In the genomic region with DNA sequence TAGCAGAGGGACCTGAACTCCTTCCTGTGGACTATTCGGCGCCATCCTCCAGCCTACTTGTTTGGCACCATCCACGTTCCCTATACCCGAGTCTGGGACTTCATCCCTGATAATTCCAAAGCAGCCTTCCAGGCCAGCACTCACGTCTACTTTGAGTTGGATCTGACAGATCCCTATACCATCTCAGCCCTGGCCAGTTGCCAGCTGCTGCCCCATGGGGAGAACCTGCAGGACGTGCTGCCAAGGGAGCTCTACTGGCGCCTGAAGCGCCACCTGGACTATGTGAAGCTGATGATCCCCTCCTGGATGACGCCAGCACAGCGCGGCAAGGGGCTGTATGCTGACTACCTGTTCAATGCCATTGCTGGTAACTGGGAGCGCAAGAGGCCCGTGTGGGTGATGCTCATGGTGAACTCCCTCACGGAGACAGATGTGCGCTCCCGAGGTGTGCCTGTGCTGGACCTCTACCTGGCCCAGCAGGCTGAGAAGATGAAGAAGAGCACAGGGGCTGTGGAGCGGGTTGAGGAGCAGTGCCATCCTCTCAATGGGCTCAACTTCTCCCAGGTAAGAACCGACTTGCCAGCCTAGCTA, we compare ENCODE assay signal across 15 mouse cellular contexts. TPM values are rescaled to one million over a fixed set of nuclear protein-coding genes. Genes with fewer than 3 reads are reported as not detected.
DNase-seq lines count a peak whose midpoint lies in the region; ATAC-seq lines count a peak whose summit lies in the region.
"Had no signal": no experiment of that assay in that cellular context is flagged by ENCODE, and none has a peak within 500 bp of the region (broad histone marks: within the 10 kb centered on the region; RNA-seq: fewer than 3 reads in every experiment).

No protein-coding gene starts in this region.

- H3K27ac ChIP-seq in limb, embryonic 13.5 days, result no peak overlapping the region
- no peak overlapping the region for H3K27ac ChIP-seq in limb, embryonic 10.5 days

- 75% methylated on average over 18 of the region's 18 CpGs for WGBS in limb, embryonic 13.5 days
- WGBS in limb, embryonic 10.5 days, result 80% methylated on average over 18 of the region's 18 CpGs

- no peaks in the 10 kb centered on the region for H3K36me3 ChIP-seq in limb, embryonic 13.5 days
- H3K36me3 ChIP-seq in limb, embryonic 10.5 days, result no peaks in the 10 kb centered on the region

- peak; percentile 94 for DNase-seq in heart, adult 11 months
- DNase-seq in heart, postnatal 10 days, result no peak
- no peak for DNase-seq in limb, embryonic 10.5 days (ENCODE audit: low spot score)
- peak; percentile 57 for DNase-seq in kidney, adult 11 months
- peak; percentile 40 to 69 for DNase-seq in kidney, postnatal 25 days
- DNase-seq in layer of hippocampus, adult 11-12 months (ENCODE audit: low spot score), result no peak
- DNase-seq: adrenal gland, postnatal 14 days; cerebellum, adult 2 months; lung, adult 2 months; thymus, adult 18-20 months had no signal

- H3K27me3 ChIP-seq in limb, embryonic 13.5 days, result peaks cover 74% of the 10 kb centered on the region
- H3K27me3 ChIP-seq in limb, embryonic 10.5 days (ENCODE audit: low read depth, poor library complexity, severe bottlenecking), result peaks cover 75% of the 10 kb centered on the region
- H3K27me3 ChIP-seq: Patski had no signal

- no peaks in the 10 kb centered on the region for H3K9me3 ChIP-seq in limb, embryonic 13.5 days
- H3K9me3 ChIP-seq in limb, embryonic 10.5 days (replicated peaks), result no peaks in the 10 kb centered on the region

- peaks cover 47% of the 10 kb centered on the region for H3K4me1 ChIP-seq in limb, embryonic 13.5 days
- peaks cover 49% of the 10 kb centered on the region for H3K4me1 ChIP-seq in limb, embryonic 10.5 days

- intact Hi-C loops in heart, postnatal 10 days (cut with DNase I), result loop anchor here (5.0 to 10.0 kb wide), 2 partner anchors 103 to 496 kb away; partner anchors contain the start of gene Foxd2

- ATAC-seq in limb, embryonic 13.5 days (ENCODE audit: low FRiP score, low read depth), result no peak
- ATAC-seq in frontal cortex, adult (ENCODE audit: low TSS enrichment), result no peak
- ATAC-seq: CD4-positive, CD25-positive, alpha-beta regulatory T cell, adult 4 months; forebrain, embryonic 16.5 days had no signal

- H3K9ac ChIP-seq in limb, embryonic 13.5 days, result no peak overlapping the region

- H3K4me2 ChIP-seq in limb, embryonic 13.5 days (replicated peaks), result peak overlapping the region; percentile 96

- no peak overlapping the region for H3K4me3 ChIP-seq in limb, embryonic 13.5 days
- no peak overlapping the region for H3K4me3 ChIP-seq in limb, embryonic 10.5 days

RNA-seq across cellular contexts. Expression of gene Trabd2b, which starts 2.5 kb away (rescaled TPM):
- total RNA-seq in heart, postnatal 10 days (2021), result 10 to 100 TPM; 21.1 to 25.6 TPM
- 2.0 and 2.3 TPM in 2 replicates for polyA plus RNA-seq in limb, embryonic 13.5 days (2015; fragmentation: Nextera tagmentation; extraction: Ambion mirVana)
- 0.34 and 0.56 TPM in 2 replicates for polyA plus RNA-seq in limb, embryonic 10.5 days (2016; fragmentation: Nextera tagmentation; extraction: Ambion mirVana)
- polyA plus RNA-seq: CD4-positive, CD25-positive, alpha-beta regulatory T cell, adult 4 months had no signal

Comparison
In these comparisons a context has a peak if more than half of its experiments do, and no peak if none do; other contexts are left out.
1. DNase-seq: peak in heart, adult 11 months (single experiment), kidney, adult 11 months (single experiment) and kidney, postnatal 25 days (2 of 2); none in heart, postnatal 10 days (0 of 2), limb, embryonic 10.5 days (single experiment) and layer of hippocampus, adult 11-12 months (single experiment).